Mouse (Mus musculus): ENCODE results near the gene Lsm2.
"Not testable (repeated sequence)": the region's sequence is repeated elsewhere in the genome, so short reads cannot be mapped to it uniquely, and the experiment has no call there.

Lsm2 gene

GRCm38 (mm10) chr17:34996411-34997141 is 14.9 kb downstream of the Lsm2 start:
- Histone ChIP-seq H3K36me3 (ENCODE audit: insufficient read depth, low read length) (peaks cover 48% of the 10 kb centered on the region), H3K4me1 (replicated peaks; ENCODE audit: low read depth, low read length) (peaks cover 39% of the 10 kb centered on the region), H3K27me3 (ENCODE audit: insufficient read depth, low read length) (no peaks in the 10 kb centered on the region), H3K9me3 (ENCODE audit: low read length) (no peaks in the 10 kb centered on the region), H3K4me3 (replicated peaks; ENCODE audit: low read length) (no peak overlapping the region)
- TF ChIP-seq NANOG (IDR thresholded peaks at IDR 0.05; ENCODE audit: borderline replicate concordance, low read length) (no peak), CTCF (conservative IDR thresholded peaks at IDR 0.05; ENCODE audit: low read length) (no peak), POU5F1 (IDR thresholded peaks at IDR 0.05; ENCODE audit: borderline replicate concordance, low read length) (no peak)

- H3K4me1 ChIP-seq (replicated peaks; ENCODE audit: low read depth, low read length), result peaks cover 41% of the 10 kb centered on the region
- H3K9me3 ChIP-seq (ENCODE audit: low read length), result no peaks in the 10 kb centered on the region
- H3K27me3 ChIP-seq (ENCODE audit: insufficient read depth, low read length), result no peaks in the 10 kb centered on the region
- TF ChIP-seq NANOG (IDR thresholded peaks at IDR 0.05; ENCODE audit: borderline replicate concordance, low read length) (no peak), CTCF (conservative IDR thresholded peaks at IDR 0.05; ENCODE audit: low read length) (no peak), POU5F1 (IDR thresholded peaks at IDR 0.05; ENCODE audit: borderline replicate concordance, low read length) (no peak)
- H3K4me3 ChIP-seq (replicated peaks; ENCODE audit: low read length), result no peak overlapping the region
- H3K36me3 ChIP-seq (ENCODE audit: insufficient read depth, low read length), result peaks cover 44% of the 10 kb centered on the region
These were observed 15.5 kb downstream of the Lsm2 start for GRCm38 (mm10) chr17:34997142-34997483.

GRCm38 (mm10) chr17:34998526-34999430 is 17.1 kb downstream of the Lsm2 start:
- Histone ChIP-seq H3K4me1 (replicated peaks; ENCODE audit: low read depth, low read length) (peaks cover 57% of the 10 kb centered on the region), H3K9me3 (ENCODE audit: low read length) (no peaks in the 10 kb centered on the region), H3K27me3 (ENCODE audit: insufficient read depth, low read length) (no peaks in the 10 kb centered on the region), H3K4me3 (replicated peaks; ENCODE audit: low read length) (peak overlapping the region; percentile 97), H3K36me3 (ENCODE audit: insufficient read depth, low read length) (peaks cover 52% of the 10 kb centered on the region)
- TF ChIP-seq CTCF (conservative IDR thresholded peaks at IDR 0.05; ENCODE audit: low read length) (no peak), NANOG (IDR thresholded peaks at IDR 0.05; ENCODE audit: borderline replicate concordance, low read length) (no peak), POU5F1 (IDR thresholded peaks at IDR 0.05; ENCODE audit: borderline replicate concordance, low read length) (no peak)

GRCm38 (mm10) chr17:34999871-35000716 is 18.4 kb downstream of the Lsm2 start:
- Histone ChIP-seq H3K4me1 (replicated peaks; ENCODE audit: low read depth, low read length) (peaks cover 71% of the 10 kb centered on the region), H3K36me3 (ENCODE audit: insufficient read depth, low read length) (peaks cover 66% of the 10 kb centered on the region), H3K4me3 (replicated peaks; ENCODE audit: low read length) (peak overlapping the region; percentile 97)
- not testable (repeated sequence) for H3K27me3 ChIP-seq (ENCODE audit: insufficient read depth, low read length); H3K9me3 ChIP-seq (ENCODE audit: low read length)

- Histone ChIP-seq H3K9me3 (ENCODE audit: low read length) (no peaks in the 10 kb centered on the region), H3K36me3 (ENCODE audit: insufficient read depth, low read length) (peaks cover 70% of the 10 kb centered on the region), H3K4me3 (replicated peaks; ENCODE audit: low read length) (peak within 1 kb of the TSS; percentile 97), H3K4me1 (replicated peaks; ENCODE audit: low read depth, low read length) (peaks cover 78% of the 10 kb centered on the region), H3K27me3 (ENCODE audit: insufficient read depth, low read length) (no peaks in the 10 kb centered on the region)
- TF ChIP-seq CTCF (conservative IDR thresholded peaks at IDR 0.05; ENCODE audit: low read length), result no peak
- no peak for TF ChIP-seq NANOG (IDR thresholded peaks at IDR 0.05; ENCODE audit: borderline replicate concordance, low read length)
- TF ChIP-seq POU5F1 (IDR thresholded peaks at IDR 0.05; ENCODE audit: borderline replicate concordance, low read length), result no peak
These were observed 19.2 kb downstream of the Lsm2 start, which contains the start of gene Vars for GRCm38 (mm10) chr17:35000717-35001451. Gene Vars (plus strand): TSS chr17:35000987.

- TF ChIP-seq CTCF (conservative IDR thresholded peaks at IDR 0.05; ENCODE audit: low read length) (no peak), NANOG (IDR thresholded peaks at IDR 0.05; ENCODE audit: borderline replicate concordance, low read length) (no peak), POU5F1 (IDR thresholded peaks at IDR 0.05; ENCODE audit: borderline replicate concordance, low read length) (no peak)
- peaks cover 71% of the 10 kb centered on the region for H3K36me3 ChIP-seq (ENCODE audit: insufficient read depth, low read length)
These were observed 19.9 kb downstream of the Lsm2 start for GRCm38 (mm10) chr17:35001452-35002152.

GRCm38 (mm10) chr17:35002153-35002865 is 20.6 kb downstream of the Lsm2 start:
- H3K36me3 ChIP-seq (ENCODE audit: insufficient read depth, low read length), result peaks cover 71% of the 10 kb centered on the region

More at GRCm38 (mm10) chr17:35001452-35002152, 19.9 kb downstream of the Lsm2 start:
- H3K9me3 ChIP-seq (ENCODE audit: low read length), result no peaks in the 10 kb centered on the region
- peaks cover 73% of the 10 kb centered on the region for H3K4me1 ChIP-seq (replicated peaks; ENCODE audit: low read depth, low read length)
- H3K27me3 ChIP-seq (ENCODE audit: insufficient read depth, low read length), result no peaks in the 10 kb centered on the region
- H3K4me3 ChIP-seq (replicated peaks; ENCODE audit: low read length), result peak overlapping the region; percentile 97

More at GRCm38 (mm10) chr17:35002153-35002865, 20.6 kb downstream of the Lsm2 start:
- no peaks in the 10 kb centered on the region for H3K9me3 ChIP-seq (ENCODE audit: low read length)
- peaks cover 66% of the 10 kb centered on the region for H3K4me1 ChIP-seq (replicated peaks; ENCODE audit: low read depth, low read length)
- TF ChIP-seq NANOG (IDR thresholded peaks at IDR 0.05; ENCODE audit: borderline replicate concordance, low read length), result no peak
- TF ChIP-seq POU5F1 (IDR thresholded peaks at IDR 0.05; ENCODE audit: borderline replicate concordance, low read length), result no peak
- no peak for TF ChIP-seq CTCF (conservative IDR thresholded peaks at IDR 0.05; ENCODE audit: low read length)
- H3K27me3 ChIP-seq (ENCODE audit: insufficient read depth, low read length), result no peaks in the 10 kb centered on the region
- H3K4me3 ChIP-seq (replicated peaks; ENCODE audit: low read length), result peak overlapping the region; percentile 97
